Mouse (Mus musculus): Measurements from ENCODE around the gene Kdm6b.

Kdm6b gene

DNA sequence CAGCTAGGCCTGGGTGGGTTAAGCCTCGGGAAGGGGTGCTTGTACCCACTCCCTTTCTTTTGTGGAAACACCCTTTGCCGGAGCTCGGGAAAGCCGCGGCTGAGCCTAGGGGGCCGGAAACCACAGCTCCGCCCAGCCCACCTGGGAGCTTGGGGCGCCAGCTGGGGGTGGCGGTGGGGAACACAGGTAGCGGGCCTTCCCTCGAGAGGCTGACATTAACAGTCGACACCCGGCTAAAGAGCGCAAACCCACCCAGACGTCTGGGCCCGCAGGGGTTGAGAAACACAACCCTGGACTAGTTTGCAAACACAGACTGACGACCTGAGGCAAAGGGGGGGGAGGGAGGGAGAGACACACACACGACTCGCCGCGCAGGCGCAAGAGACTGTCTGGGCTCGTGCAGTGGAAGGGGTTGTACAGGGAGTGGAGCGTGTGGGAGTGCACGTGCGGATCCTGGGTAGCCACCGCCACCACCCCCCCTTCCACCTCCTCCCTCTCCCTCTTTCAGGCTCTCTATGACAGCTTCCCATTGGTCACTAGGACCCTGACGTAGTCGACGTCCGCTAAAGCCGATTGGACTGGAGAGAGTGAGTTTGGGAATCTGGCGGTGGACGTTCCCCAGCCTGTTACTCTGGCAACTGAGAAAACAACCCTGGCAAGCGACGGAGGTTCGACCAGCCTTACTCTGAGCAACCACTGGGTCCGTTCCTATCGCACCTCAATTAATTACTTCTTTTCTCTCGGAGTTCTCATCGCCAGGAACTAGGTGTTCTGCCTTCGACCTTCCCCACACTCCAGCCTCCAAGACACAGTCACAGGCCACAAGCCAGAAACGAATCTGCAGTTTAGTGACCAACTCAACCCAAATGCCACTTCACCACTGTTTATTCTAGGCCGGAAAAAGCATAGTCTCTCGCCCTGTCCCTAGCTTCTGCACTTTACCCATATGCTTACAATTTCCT lies 5.3 kb upstream of the Kdm6b start:
- peak; percentile 100 for DNase-seq

- peak; percentile 99 for DNase-seq
Observed at GRCm38 (mm10) chr11:69417449-69418384, 4.2 kb upstream of the Kdm6b start.

DNA sequence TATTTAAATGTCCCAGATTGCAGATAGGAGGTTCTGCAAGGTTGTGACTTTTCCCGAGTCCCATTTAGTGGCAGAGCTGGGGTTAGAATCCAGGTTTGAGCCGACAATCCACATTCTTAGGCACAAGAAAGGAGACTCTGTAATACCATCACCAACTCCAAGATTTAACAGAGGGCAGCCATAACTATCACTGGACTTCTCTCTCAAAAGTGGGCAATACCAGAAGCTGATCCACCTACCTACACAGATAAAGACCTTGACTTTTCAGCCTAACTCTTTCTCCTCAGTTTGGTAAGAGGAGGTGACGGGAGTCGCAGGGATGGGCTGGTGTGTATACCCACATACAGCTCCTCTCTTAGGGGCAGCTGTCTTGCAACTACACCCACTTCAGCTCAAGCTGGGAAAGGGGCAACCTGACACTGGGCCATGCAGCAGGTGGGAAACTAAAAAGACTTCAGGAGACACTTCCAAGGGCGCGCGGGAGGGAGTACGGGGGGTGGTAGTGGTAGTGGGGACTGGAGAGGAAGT lies 3.5 kb upstream of the Kdm6b start:
- DNase-seq, result no peak

GRCm38 (mm10) chr11:69416509-69416908 lies 3.0 kb upstream of the Kdm6b start:
- no peak for DNase-seq

GRCm38 (mm10) chr11:69415668-69416451 lies 2.4 kb upstream of the Kdm6b start:
- peak; percentile 96 for DNase-seq

DNA sequence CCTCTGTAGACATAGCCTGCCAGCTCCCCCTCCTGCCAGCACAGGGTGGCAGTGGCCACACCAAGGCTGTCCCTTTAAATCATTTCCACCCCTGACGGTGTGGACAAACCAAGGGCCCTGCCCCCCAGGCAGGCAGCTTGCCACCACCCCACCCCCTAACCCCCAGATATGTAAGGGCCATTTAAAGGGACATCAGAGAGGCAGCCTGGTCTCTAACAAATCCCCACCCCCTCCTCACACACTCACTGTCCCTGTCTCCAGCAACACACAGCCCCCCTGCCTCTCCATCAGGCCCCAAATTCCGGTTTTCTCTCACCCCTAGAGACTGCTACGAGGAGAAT lies 1.8 kb upstream of the Kdm6b start:
- DNase-seq, result peak; percentile 98

DNA sequence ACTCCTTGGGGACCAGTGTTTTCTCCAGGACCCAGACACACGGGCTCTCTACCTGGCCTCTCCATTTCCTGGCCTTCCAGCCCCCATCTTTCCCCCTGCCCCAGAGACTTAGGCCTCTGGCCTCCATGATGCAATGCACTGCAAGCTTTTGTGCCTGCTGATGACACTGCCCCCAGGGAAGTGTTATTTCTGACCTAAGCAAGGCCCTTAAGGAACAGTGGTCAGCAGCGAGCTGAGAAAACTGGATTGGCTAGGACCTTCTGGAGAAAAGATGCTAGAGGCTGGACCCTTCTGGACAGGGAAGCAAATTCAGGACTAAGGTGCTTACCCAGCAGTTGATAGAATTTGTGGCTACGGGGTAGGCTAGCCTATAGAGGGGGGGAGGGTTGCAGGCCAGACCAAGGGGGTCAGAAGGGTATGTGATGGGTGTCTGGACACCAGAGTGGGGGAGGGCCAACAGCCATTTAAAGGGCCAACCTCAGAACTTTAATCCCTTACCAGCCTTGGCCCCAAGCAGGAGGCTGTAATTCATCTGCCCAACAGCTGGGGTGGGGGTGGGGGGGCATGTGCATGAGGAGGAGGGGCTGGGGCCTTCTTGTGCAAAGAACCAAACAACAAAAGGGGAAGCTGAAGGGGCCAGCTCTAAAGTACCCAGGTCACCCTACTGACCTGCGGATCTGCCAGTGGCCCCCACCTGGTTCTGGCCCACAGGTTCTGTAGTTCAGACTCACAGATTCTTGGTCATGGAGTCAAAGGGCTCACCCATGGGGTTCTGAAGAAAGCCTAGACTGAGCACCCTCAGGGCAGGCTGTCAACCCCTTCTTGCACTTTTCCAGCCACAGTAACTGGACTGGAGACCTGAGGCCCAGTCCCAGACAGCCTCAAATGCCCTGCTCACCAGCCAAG lies 1.2 kb upstream of the Kdm6b start:
- peak; percentile 91 for DNase-seq

DNA sequence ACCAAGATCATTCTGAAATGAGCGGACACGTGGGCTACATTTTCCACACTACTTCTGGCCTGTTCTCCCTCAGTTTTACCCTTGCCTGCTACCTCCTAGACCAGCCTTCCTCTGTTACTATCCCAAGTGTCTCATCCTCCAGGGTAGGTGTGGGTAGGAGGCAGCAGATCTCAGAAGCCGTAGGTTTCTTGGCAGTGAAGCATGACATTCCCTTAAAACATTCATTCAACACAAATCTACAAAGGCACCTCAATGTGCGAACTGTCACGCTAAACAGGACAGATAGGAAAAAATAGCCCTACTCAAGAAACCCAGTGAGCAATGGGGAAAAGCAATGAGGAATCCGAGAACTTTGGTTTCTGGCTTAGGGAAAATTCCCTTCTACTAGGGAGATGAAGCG lies 927 bp downstream of the Kdm6b start:
- DNase-seq, result no peak

DNA sequence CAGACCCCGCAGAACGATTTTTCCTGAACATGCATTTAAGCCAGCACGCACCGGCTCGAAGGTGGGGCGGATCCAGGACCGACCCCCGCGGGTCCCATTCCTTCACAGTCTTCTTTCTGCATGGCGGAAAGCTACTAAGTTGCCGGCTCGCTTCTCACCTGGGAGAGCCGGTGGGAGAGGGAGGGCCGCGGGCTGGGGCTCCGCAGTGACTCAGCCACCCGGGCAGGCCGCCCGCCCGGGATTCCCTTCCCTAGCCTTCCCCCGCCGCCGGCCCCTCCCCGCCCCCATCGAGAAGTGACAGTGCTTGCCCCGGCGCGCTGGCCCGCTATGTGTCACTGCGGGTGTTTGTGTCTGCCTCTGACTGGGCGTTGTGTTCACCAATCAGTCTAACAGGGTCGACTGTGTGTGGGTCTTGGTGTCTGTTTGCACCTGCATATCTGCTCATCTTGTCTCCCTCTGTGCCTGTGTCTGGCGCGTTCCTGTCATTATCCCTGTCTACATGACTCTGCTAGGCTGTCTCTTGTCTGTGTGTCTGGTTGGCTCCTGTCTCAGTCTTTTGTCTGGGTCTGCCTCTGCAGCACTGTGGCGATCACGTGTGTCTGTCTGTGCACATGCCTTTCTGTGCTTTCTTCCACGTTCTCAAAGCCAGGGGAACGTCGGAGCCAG lies 1.8 kb downstream of the Kdm6b start:
- peak; percentile 99 for DNase-seq

DNA sequence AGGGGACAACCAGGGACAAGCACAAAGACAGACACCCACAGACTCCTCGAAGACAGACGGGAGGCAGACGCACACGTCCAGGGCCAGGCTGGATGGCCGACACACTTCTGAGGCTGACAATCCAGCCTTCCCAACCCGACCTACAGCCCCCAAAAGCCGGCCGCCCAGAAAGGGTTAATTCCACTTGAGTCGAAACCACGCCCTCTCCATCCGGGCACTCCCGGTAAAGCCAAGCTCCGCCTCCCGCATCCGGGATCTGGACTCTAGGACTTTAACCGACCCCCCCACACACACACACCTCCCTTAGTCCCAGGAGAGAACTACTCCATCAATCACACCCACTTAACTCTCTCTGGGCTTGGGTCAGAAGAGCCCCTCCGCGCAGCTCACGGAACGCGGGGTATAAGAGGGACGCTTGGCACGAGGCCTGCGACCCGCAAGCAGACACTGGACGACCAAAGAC lies 2.4 kb downstream of the Kdm6b start:
- DNase-seq, result peak; percentile 99

- peak; percentile 98 for DNase-seq
Observed at GRCm38 (mm10) chr11:69410310-69411072, 3.0 kb downstream of the Kdm6b start.

- no peak for DNase-seq
Observed at GRCm38 (mm10) chr11:69410045-69410309, 3.5 kb downstream of the Kdm6b start.

DNA sequence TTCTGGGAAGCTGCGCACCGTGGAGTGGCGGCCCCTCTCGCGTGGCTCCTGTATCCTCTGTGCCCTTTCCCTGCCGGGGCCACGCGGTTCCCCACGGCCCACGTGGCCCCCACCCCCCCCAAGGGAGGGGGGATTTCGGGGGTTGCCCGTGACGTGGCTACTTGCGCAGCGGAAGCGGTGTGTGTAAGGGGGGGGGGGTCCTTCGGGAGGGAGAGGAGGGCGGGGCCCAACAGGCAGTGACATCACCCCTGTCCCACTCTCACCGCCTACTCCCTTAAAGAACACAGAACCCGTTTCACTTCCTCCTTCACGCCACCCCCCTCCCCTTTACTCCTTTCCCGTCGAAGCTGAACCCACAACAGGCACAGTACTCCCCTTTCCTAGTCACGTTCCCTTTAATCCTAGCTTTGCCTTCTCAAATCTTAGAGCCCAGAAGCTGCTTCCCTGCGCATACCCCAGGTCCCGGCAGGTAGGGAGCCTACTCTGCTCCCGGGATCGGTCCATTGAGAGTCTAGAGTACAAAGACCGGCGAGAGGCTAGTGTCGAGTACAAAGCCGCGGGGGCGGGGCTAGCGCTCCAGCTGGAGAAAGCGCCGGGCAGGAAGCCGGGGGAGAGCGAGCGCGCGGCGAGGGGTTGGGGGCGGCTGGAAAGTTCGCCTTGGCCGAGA lies 4.0 kb downstream of the Kdm6b start:
- peak; percentile 99 for DNase-seq

GRCm38 (mm10) chr11:69408541-69409377 lies 4.7 kb downstream of the Kdm6b start:
- DNase-seq, result peak; percentile 99

DNA sequence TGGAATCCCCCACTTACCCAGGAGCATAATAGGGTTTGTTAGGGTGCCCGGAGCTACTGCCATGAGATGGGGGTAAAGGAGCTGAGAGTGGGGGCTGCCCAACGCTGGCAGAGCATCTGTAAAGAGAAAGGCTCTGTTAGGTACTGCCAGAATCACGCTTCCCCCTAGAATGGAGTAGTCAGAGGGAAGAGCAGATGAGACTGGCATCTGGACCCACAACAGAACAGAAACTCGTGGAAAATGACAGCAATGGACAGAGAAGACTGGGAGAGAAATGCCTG lies 5.8 kb downstream of the Kdm6b start:
- DNase-seq, result peak; percentile 92

DNA sequence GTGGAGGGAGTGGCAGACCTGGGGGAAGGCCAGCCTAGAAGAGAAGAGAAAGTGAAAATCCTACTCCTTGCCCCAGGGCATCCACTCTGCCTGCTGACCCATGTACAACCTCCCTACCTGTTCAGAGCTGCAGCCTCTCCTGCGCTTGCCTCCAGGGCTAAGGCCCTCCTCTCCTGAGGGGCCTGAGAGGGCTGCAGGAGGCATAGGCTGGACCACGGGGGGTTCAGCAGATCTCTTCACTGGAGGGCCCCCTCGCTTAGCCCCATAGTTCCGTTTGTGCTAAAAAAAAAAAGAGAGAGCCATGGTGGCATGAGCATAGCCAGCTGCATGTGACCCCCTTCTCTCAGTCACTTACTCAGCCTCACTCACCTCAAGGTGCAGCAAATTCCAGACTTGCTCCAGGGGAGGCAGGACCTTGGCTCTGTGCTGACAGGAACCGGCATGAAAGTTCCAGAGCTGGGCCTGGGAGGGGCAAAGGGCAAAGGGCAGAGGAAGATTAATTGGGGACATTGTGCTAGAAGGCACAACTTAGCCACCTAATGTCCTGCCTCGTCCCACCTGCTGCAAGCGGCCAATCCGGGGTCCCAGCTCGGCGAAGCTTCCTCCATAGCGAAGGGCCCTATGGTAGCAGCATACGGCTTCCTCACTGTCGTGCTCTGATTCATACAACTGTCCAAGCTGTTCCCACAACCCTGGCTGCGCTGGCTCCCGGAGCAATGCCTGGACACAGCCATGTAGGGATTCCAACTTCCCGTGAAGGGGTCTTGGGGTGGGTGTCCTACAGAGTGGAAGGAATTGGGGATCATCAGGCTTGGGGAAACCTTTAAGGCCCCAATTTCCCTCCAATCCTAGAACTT lies 6.4 kb downstream of the Kdm6b start:
- DNase-seq, result peak; percentile 93

GRCm38 (mm10) chr11:69406282-69406681 lies 7.2 kb downstream of the Kdm6b start:
- peak; percentile 93 for DNase-seq

Measured in heart, adult 11 months (tissue).